Mouse (Mus musculus) adrenal gland, postnatal 14 days (tissue): ENCODE measurements around the gene Ivl. TPM values are rescaled to one million over a fixed set of nuclear protein-coding genes. Genes with fewer than 3 reads are reported as not detected.

Source experiments
- total RNA-seq: library from RNA; stranded (reverse); gene quantifications from 2 replicates; pipeline ENCODE4 v1.2.3, GENCODE M21; 2021

Ivl gene
- total RNA-seq, 1 experiment from 2014 or later, result not detected

Other genes starting within 250 kb of the Ivl start
- gene Sprr2d, start 234.6 kb downstream of the Ivl start, total RNA-seq, result not detected in 2 replicates
- gene Sprr2e, start 221.6 kb downstream of the Ivl start, total RNA-seq, result not detected in 2 replicates
- gene Sprr2f, start 208.5 kb downstream of the Ivl start, total RNA-seq, result not detected in 2 replicates
- not detected in 2 replicates for gene Sprr2h, start 188.1 kb downstream of the Ivl start, total RNA-seq
- not detected in 2 replicates for gene Sprr2i, start 165.7 kb downstream of the Ivl start, total RNA-seq
- not detected in 2 replicates for gene Sprr2j-ps, start 155.7 kb downstream of the Ivl start, total RNA-seq
- gene Gm9774, start 144.3 kb downstream of the Ivl start, total RNA-seq, result 1.6 and 7.1 TPM in 2 replicates
- gene Sprr2k, start 141.2 kb downstream of the Ivl start, total RNA-seq, result not detected in 2 replicates
- not detected in 2 replicates for gene Sprr1b, start 134.9 kb downstream of the Ivl start, total RNA-seq
- not detected in 2 replicates for gene Sprr3, start 115.0 kb downstream of the Ivl start, total RNA-seq
- not detected in 2 replicates for gene Sprr1a, start 87.8 kb downstream of the Ivl start, total RNA-seq
- gene Sprr4, start 73.2 kb downstream of the Ivl start, total RNA-seq, result not detected in 2 replicates
- not detected in 2 replicates for gene 2310046K23Rik, start 39.2 kb downstream of the Ivl start, total RNA-seq
- gene Smcp, start 15.3 kb upstream of the Ivl start, total RNA-seq, result not detected in 2 replicates
- gene 2210017I01Rik, start 33.8 kb upstream of the Ivl start, total RNA-seq, result not detected in 2 replicates
- not detected in 2 replicates for gene Lce6a, start 47.9 kb upstream of the Ivl start, total RNA-seq
- gene Lce1a1, start 74.6 kb upstream of the Ivl start, total RNA-seq, result not detected in 2 replicates
- gene Lce1b, start 83.2 kb upstream of the Ivl start, total RNA-seq, result not detected in 2 replicates
- gene Lce1a2, start 96.6 kb upstream of the Ivl start, total RNA-seq, result not detected in 2 replicates
- gene Lce1c, start 105.5 kb upstream of the Ivl start, total RNA-seq, result not detected in 2 replicates
- not detected in 2 replicates for gene Lce1d, start 113.5 kb upstream of the Ivl start, total RNA-seq
- gene Lce1e, start 135.3 kb upstream of the Ivl start, total RNA-seq, result not detected in 2 replicates
- not detected in 2 replicates for gene Lce1f, start 146.6 kb upstream of the Ivl start, total RNA-seq
- not detected in 2 replicates for gene Gm38119, start 165.4 kb upstream of the Ivl start, total RNA-seq
- not detected in 2 replicates for gene Lce1g, start 178.6 kb upstream of the Ivl start, total RNA-seq
- gene Lce1h, start 191.3 kb upstream of the Ivl start, total RNA-seq, result not detected in 2 replicates
- gene Lce1i, start 205.2 kb upstream of the Ivl start, total RNA-seq, result not detected in 2 replicates
- not detected in 2 replicates for gene Lce1j, start 216.8 kb upstream of the Ivl start, total RNA-seq
- not detected in 2 replicates for gene Lce1k, start 234.2 kb upstream of the Ivl start, total RNA-seq